Mouse (Mus musculus) limb, embryonic 11.5 days (tissue): ENCODE measurements around the gene Acot7. TPM values are rescaled to one million over a fixed set of nuclear protein-coding genes. Genes with fewer than 3 reads are reported as not detected.

Experiments
- ATAC-seq: fragments of 200-750 bp; cut with Nextera tagmentation; 2 replicates; pipeline ENCODE4 v1.8.0; 2017; ENCODE audit warnings: low read depth; ENCODE audit not compliant: insufficient number of reproducible peaks, low FRiP score, low TSS enrichment
- DNase-seq: peaks from one replicate; pipeline ENCODE4 v3.0.0-alpha.2; 2015; ENCODE audit warnings: low spot score
- H3K27ac ChIP-seq: fragments of 300-500 bp; sonication (generic); replicated peaks from 2 replicates; pipeline ENCODE4 v1.5.1; 2014; ENCODE audit warnings: low read depth, mild to moderate bottlenecking, low read length
- H3K27me3 ChIP-seq: fragments of 300-500 bp; sonication (generic); 2 replicates; pipeline ENCODE4 v1.6.1; 2014; ENCODE audit warnings: mild to moderate bottlenecking, low read length, mixed read lengths; ENCODE audit not compliant: control insufficient read depth, insufficient read depth
- H3K36me3 ChIP-seq: fragments of 300-500 bp; sonication (generic); 2 replicates; pipeline ENCODE4 v1.6.1; 2014; ENCODE audit warnings: mild to moderate bottlenecking, low read length, moderate library complexity, mixed read lengths; ENCODE audit not compliant: control insufficient read depth, insufficient read depth
- H3K4me1 ChIP-seq: fragments of 300-500 bp; sonication (generic); 2 replicates; pipeline ENCODE4 v1.6.1; 2014; ENCODE audit warnings: low read length, mixed read lengths; ENCODE audit not compliant: control insufficient read depth, insufficient read depth
- H3K4me2 ChIP-seq: fragments of 300-500 bp; sonication (generic); 2 replicates; pipeline ENCODE4 v1.6.1; 2014; ENCODE audit warnings: low read depth, mild to moderate bottlenecking, moderate library complexity; ENCODE audit not compliant: severe bottlenecking
- H3K4me3 ChIP-seq: fragments of 300-500 bp; sonication (generic); 2 replicates; pipeline ENCODE4 v1.5.1; 2014; ENCODE audit warnings: low read depth, low read length
- H3K9ac ChIP-seq: fragments of 300-500 bp; sonication (generic); 2 replicates; pipeline ENCODE4 v1.6.1; 2014; ENCODE audit warnings: mild to moderate bottlenecking, low read length
- H3K9me3 ChIP-seq: fragments of 300-500 bp; sonication (generic); 2 replicates; pipeline ENCODE4 v1.6.1; 2016; ENCODE audit warnings: low read length; ENCODE audit not compliant: control insufficient read depth
- WGBS: fragments of 180-500 bp; shearing (Covaris S2); extraction: QIAGEN DNeasy Blood & Tissue Kit; methylation state at CpG from one replicate; pipeline ENCODE4 v1.1.7; 2014; 5-methylcytosine and 5-hydroxymethylcytosine counted together
- polyA plus RNA-seq: library from polyadenylated mRNA; unstranded; fragments of >200 nt; fragmentation: Nextera tagmentation; extraction: Ambion mirVana; gene quantifications from 2 replicates; pipeline ENCODE4 v1.2.1, GENCODE M21; 2014

Gene Acot7
- polyA plus RNA-seq, 1 experiment from 2014 or later, result 33.3 TPM

- Histone ChIP-seq H3K27me3 (peaks cover 22% of the 10 kb centered on the region), H3K4me3 (no peak overlapping the region), H3K9me3 (no peaks in the 10 kb centered on the region), H3K36me3 (peaks cover 3% of the 10 kb centered on the region; the same call in 1 of the 2 replicates), H3K4me1 (peaks cover 8% of the 10 kb centered on the region; the same call in 1 of the 2 replicates), H3K4me2 (no peak overlapping the region), H3K9ac (no peak overlapping the region), H3K27ac (no peak overlapping the region)
- ATAC-seq (no peak), DNase-seq (no peak)
- 41% methylated on average over 4 of the region's 4 CpGs for WGBS
These were observed 118.0 kb downstream of the Acot7 start for GRCm38 (mm10) chr4:152295916-152296315.

- Histone ChIP-seq H3K27ac (no peak overlapping the region), H3K9ac (no peak overlapping the region), H3K9me3 (no peaks in the 10 kb centered on the region), H3K36me3 (peaks cover 5% of the 10 kb centered on the region; the same call in 1 of the 2 replicates), H3K27me3 (peaks cover 17% of the 10 kb centered on the region), H3K4me1 (peaks cover 8% of the 10 kb centered on the region; the same call in 1 of the 2 replicates), H3K4me3 (peak overlapping the region; percentile 98), H3K4me2 (peak overlapping the region; percentile 93)
- DNase-seq, result no peak
- no peak for ATAC-seq
- WGBS, result 18% methylated on average over 8 of the region's 8 CpGs
These were observed 118.4 kb downstream of the Acot7 start for GRCm38 (mm10) chr4:152296371-152296770.

- Histone ChIP-seq H3K4me3 (peak within 1 kb of the TSS; percentile 98), H3K9ac (peak within 1 kb of the TSS; percentile 95), H3K9me3 (no peaks in the 10 kb centered on the region), H3K4me2 (peak within 1 kb of the TSS; percentile 93), H3K4me1 (peaks cover 8% of the 10 kb centered on the region; the same call in 1 of the 2 replicates), H3K36me3 (peaks cover 5% of the 10 kb centered on the region; the same call in 1 of the 2 replicates), H3K27ac (peak within 1 kb of the TSS; percentile 36; the same call in 1 of the 2 replicates), H3K27me3 (peaks cover 10% of the 10 kb centered on the region)
- DNase-seq (peak; percentile 100), ATAC-seq (peak; percentile 93)
- under 1% methylated on average over 119 of the region's 119 CpGs for WGBS
These were observed 119.2 kb downstream of the Acot7 start, which contains the start of gene Icmt for GRCm38 (mm10) chr4:152296874-152297861. Icmt (plus strand) TSS chr4:152297227.

GRCm38 (mm10) chr4:152298836-152299235, 120.9 kb downstream of the Acot7 start:
- no peak for ATAC-seq
- Histone ChIP-seq H3K9me3 (no peaks in the 10 kb centered on the region), H3K4me2 (no peak overlapping the region), H3K9ac (no peak overlapping the region), H3K4me3 (no peak overlapping the region), H3K36me3 (peaks cover 5% of the 10 kb centered on the region; the same call in 1 of the 2 replicates), H3K27me3 (no peaks in the 10 kb centered on the region), H3K27ac (no peak overlapping the region), H3K4me1 (peaks cover 8% of the 10 kb centered on the region; the same call in 1 of the 2 replicates)
- WGBS, result 85% methylated on average over 14 of the region's 14 CpGs
- DNase-seq, result no peak

- ATAC-seq (no peak), DNase-seq (no peak)
- Histone ChIP-seq H3K9me3 (no peaks in the 10 kb centered on the region), H3K36me3 (peaks cover 5% of the 10 kb centered on the region; the same call in 1 of the 2 replicates), H3K4me1 (peaks cover 8% of the 10 kb centered on the region; the same call in 1 of the 2 replicates), H3K27ac (no peak overlapping the region), H3K4me2 (no peak overlapping the region), H3K27me3 (no peaks in the 10 kb centered on the region), H3K4me3 (no peak overlapping the region), H3K9ac (no peak overlapping the region)
- WGBS, result 93% methylated on average over 8 of the region's 8 CpGs
These were observed 122.4 kb downstream of the Acot7 start for GRCm38 (mm10) chr4:152300375-152300774.

- 81% methylated on average over 11 of the region's 11 CpGs for WGBS
- Histone ChIP-seq H3K4me3 (no peak overlapping the region), H3K4me2 (no peak overlapping the region), H3K36me3 (peaks cover 5% of the 10 kb centered on the region; the same call in 1 of the 2 replicates), H3K27ac (no peak overlapping the region), H3K9ac (no peak overlapping the region), H3K9me3 (no peaks in the 10 kb centered on the region), H3K27me3 (no peaks in the 10 kb centered on the region), H3K4me1 (peaks cover 8% of the 10 kb centered on the region; the same call in 1 of the 2 replicates)
- ATAC-seq (no peak), DNase-seq (no peak)
These were observed 124.1 kb downstream of the Acot7 start for GRCm38 (mm10) chr4:152302012-152302411.

- no peak overlapping the region for H3K4me3 ChIP-seq
- no peak for DNase-seq
- H3K4me1 ChIP-seq, result peaks cover 5% of the 10 kb centered on the region; the same call in 1 of the 2 replicates
- 94% methylated on average over 10 of the region's 10 CpGs for WGBS
- no peaks in the 10 kb centered on the region for H3K27me3 ChIP-seq
- H3K27ac ChIP-seq, result no peak overlapping the region
- peaks cover 5% of the 10 kb centered on the region; the same call in 1 of the 2 replicates for H3K36me3 ChIP-seq
- no peak overlapping the region for H3K9ac ChIP-seq
- no peak overlapping the region for H3K4me2 ChIP-seq
- no peak for ATAC-seq
- H3K9me3 ChIP-seq, result no peaks in the 10 kb centered on the region
These were observed 125.2 kb downstream of the Acot7 start for GRCm38 (mm10) chr4:152303172-152303571.

GRCm38 (mm10) chr4:152304685-152305084, 126.8 kb downstream of the Acot7 start:
- H3K36me3 ChIP-seq, result peaks cover 5% of the 10 kb centered on the region; the same call in 1 of the 2 replicates
- H3K4me1 ChIP-seq, result no peaks in the 10 kb centered on the region
- H3K4me2 ChIP-seq, result no peak overlapping the region
- H3K9me3 ChIP-seq, result no peaks in the 10 kb centered on the region
- H3K27ac ChIP-seq, result no peak overlapping the region
- ATAC-seq, result no peak
- no peak for DNase-seq
- no peak overlapping the region for H3K9ac ChIP-seq
- H3K4me3 ChIP-seq, result no peak overlapping the region
- 86% methylated on average over 6 of the region's 6 CpGs for WGBS
- H3K27me3 ChIP-seq, result no peaks in the 10 kb centered on the region
